Comparison of ENCODE assay signal across 8 mouse cellular contexts in genomic region chr10:44400119-44400518, GRCm38 (mm10).
"Had no signal": no experiment of that assay in that cellular context is flagged by ENCODE, and none has a peak within 500 bp of the region (broad histone marks: within the 10 kb centered on the region; RNA-seq: fewer than 3 reads in every experiment).

No protein-coding gene starts in this region.

- ATAC-seq: liver, postnatal 0 days; midbrain, embryonic 15.5 days had no signal

- DNase-seq: kidney, adult 8-10 months; kidney, postnatal 25 days; liver; liver, embryonic 13.5 days; liver, postnatal 0 days; right cerebral cortex, postnatal 14 days; thymus, postnatal 36 days had no signal
